Mouse (Mus musculus) CD8-positive naive resting alpha-beta T cell, adult 57 days (primary cell): Measurements from ENCODE around the gene Pcnt. TPM values are rescaled to one million over a fixed set of nuclear protein-coding genes. Genes with fewer than 3 reads are reported as not detected.

Experiments used
- total RNA-seq: library from RNA; stranded (reverse); gene quantifications from one replicate; pipeline ENCODE4 v1.2.4, GENCODE M21; 2023

The Pcnt gene
- 67.8 TPM for total RNA-seq

GRCm38 (mm10) chr10:76442178-76443088 lies at the start of gene Pcnt:
Gene Pcnt (minus strand): TSS chr10:76442786.

GRCm38 (mm10) chr10:76468203-76469162 lies 25.9 kb upstream of the Pcnt start, which contains the start of the genes Mcm3ap and Ybey:
Gene Mcm3ap (plus strand): TSS chr10:76468927.
Gene Ybey (minus strand): TSS chr10:76469114.

GRCm38 (mm10) chr10:76448851-76449250 lies 6.3 kb upstream of the Pcnt start, which contains the start of gene 2610028H24Rik:
Gene 2610028H24Rik (plus strand): TSS chr10:76449081.

GRCm38 (mm10) chr10:76440281-76440680 lies 2.3 kb downstream of the Pcnt start, which contains the start of gene AC141477.1:
Gene AC141477.1 (minus strand): TSS chr10:76440444.

GRCm38 (mm10) chr10:76344711-76345539 lies 97.7 kb downstream of the Pcnt start, which contains the start of gene Dip2a:
Gene Dip2a (minus strand): TSS chr10:76345291.

Other genes with a start within 250 kb of the Pcnt start
- gene Prmt2, start 204.9 kb downstream of the Pcnt start, total RNA-seq = 8.1 TPM
- gene S100b, start 188.9 kb downstream of the Pcnt start, total RNA-seq = not detected
- 2.6 TPM for gene Dip2a, start 97.5 kb downstream of the Pcnt start, total RNA-seq
- gene AC141477.1, start 2.3 kb downstream of the Pcnt start, total RNA-seq = not detected
- not detected for gene 2610028H24Rik, start 6.3 kb upstream of the Pcnt start, total RNA-seq
- 74.8 TPM for gene Mcm3ap, start 26.1 kb upstream of the Pcnt start, total RNA-seq
- gene Ybey, start 26.3 kb upstream of the Pcnt start, total RNA-seq = 1.5 TPM
- 28.1 TPM for gene Lss, start 88.8 kb upstream of the Pcnt start, total RNA-seq
- not detected for gene Spatc1l, start 119.5 kb upstream of the Pcnt start, total RNA-seq
- gene Ftcd, start 132.9 kb upstream of the Pcnt start, total RNA-seq = not detected
- 0.21 TPM for gene Col6a2, start 180.8 kb upstream of the Pcnt start, total RNA-seq